Mouse (Mus musculus) thymus, adult 2 months (tissue): ENCODE data around the gene Ap5s1.

Experiments
- CTCF ChIP-seq: fragments of 200-500 bp; IDR thresholded peaks from 2 replicates; pipeline ENCODE4 v1.5.1; 2012; ENCODE audit warnings: mild to moderate bottlenecking, control low read depth, low read length, moderate library complexity, borderline replicate concordance; ENCODE audit not compliant: control insufficient read depth, poor library complexity, insufficient read depth; ENCODE audit errors: extremely low read depth
- POLR2A ChIP-seq: fragments of 200-500 bp; IDR thresholded peaks from 2 replicates; pipeline ENCODE4 v1.6.1; 2012; ENCODE audit warnings: mild to moderate bottlenecking, low read length, control low read depth, moderate library complexity; ENCODE audit not compliant: control insufficient read depth, poor library complexity, insufficient read depth; ENCODE audit errors: extremely low read depth

DNA sequence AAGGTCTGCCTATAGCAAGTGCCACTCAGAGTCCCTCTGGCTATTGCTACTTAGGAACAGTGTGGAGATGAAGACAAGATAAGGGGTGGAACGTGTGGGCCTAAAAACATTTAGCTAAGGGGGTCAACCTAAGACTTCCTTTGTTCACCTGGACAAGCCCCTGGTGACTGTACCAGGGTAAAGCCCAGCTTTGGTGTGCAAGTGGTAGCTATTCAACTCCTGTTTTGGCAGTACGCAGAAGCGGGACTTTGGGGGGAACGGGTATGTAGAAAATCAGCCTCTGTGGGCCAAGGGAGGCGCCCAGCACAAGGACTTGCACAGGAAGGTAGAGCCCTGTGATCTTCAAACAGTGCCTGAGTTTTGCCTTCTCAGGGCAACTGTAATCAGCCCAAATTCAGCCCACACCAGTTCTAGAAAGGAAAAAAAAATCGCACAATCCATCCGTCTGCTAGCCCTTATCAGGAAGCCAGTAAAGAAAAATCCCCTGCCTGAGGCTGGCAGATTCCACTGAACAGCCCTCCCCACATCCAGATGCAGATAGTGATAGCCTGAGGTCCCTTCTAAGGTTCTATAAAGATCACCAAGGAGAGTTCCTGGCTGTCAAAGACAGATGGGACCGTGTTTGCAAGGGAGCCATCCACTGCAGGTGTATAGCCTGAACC lies 1.2 kb upstream of the Ap5s1 start:
- TF ChIP-seq CTCF (no peak), POLR2A (no peak)
